Mouse (Mus musculus) midbrain, embryonic 11.5 days (tissue): ENCODE data around the gene Lin7c. TPM values are rescaled to one million over a fixed set of nuclear protein-coding genes. Genes with fewer than 3 reads are reported as not detected.
A peak's percentile ranks its signal among the peaks of the same experiment; 100 is the strongest.

ENCODE experiments used
- ATAC-seq: fragments of 200-750 bp; cut with Nextera tagmentation; 2 replicates; pipeline ENCODE4 v1.8.0; 2017; ENCODE audit warnings: moderate TSS enrichment, moderate library complexity; ENCODE audit not compliant: low FRiP score
- DNase-seq: peaks from one replicate; pipeline ENCODE4 v3.0.0; 2015; ENCODE audit warnings: low spot score; ENCODE audit errors: missing footprints
- H3K27ac ChIP-seq: fragments of 300-500 bp; sonication (generic); 2 replicates; pipeline ENCODE4 v1.5.1; 2014; ENCODE audit warnings: low read depth, low read length
- H3K27me3 ChIP-seq: fragments of 300-500 bp; sonication (generic); 2 replicates; pipeline ENCODE4 v1.6.1; 2014; ENCODE audit warnings: mild to moderate bottlenecking, low read length, moderate library complexity, mixed read lengths; ENCODE audit not compliant: control insufficient read depth, insufficient read depth
- H3K36me3 ChIP-seq: fragments of 300-500 bp; sonication (generic); 2 replicates; pipeline ENCODE4 v1.6.1; 2014; ENCODE audit warnings: mild to moderate bottlenecking, low read length, moderate library complexity, mixed read lengths; ENCODE audit not compliant: control insufficient read depth, insufficient read depth
- H3K4me1 ChIP-seq: fragments of 300-500 bp; sonication (generic); 2 replicates; pipeline ENCODE4 v1.6.1; 2014; ENCODE audit warnings: low read length; ENCODE audit not compliant: control insufficient read depth, insufficient read depth
- H3K4me2 ChIP-seq: fragments of 300-500 bp; sonication (generic); 2 replicates; pipeline ENCODE4 v1.6.1; 2014; ENCODE audit warnings: mild to moderate bottlenecking, moderate library complexity
- H3K4me3 ChIP-seq: fragments of 300-500 bp; sonication (generic); 2 replicates; pipeline ENCODE4 v1.5.1; 2014; ENCODE audit warnings: low read depth, low read length
- H3K9ac ChIP-seq: fragments of 300-500 bp; sonication (generic); 2 replicates; pipeline ENCODE4 v1.6.1; 2014; ENCODE audit warnings: low read length
- H3K9me3 ChIP-seq: fragments of 300-500 bp; sonication (generic); 2 replicates; pipeline ENCODE4 v1.6.1; 2016; ENCODE audit warnings: low read length; ENCODE audit not compliant: control insufficient read depth
- WGBS: fragments of 180-500 bp; shearing (Covaris S2); extraction: QIAGEN DNeasy Blood & Tissue Kit; methylation state at CpG from one replicate; pipeline ENCODE4 v1.1.7; 2014; 5-methylcytosine and 5-hydroxymethylcytosine counted together
- polyA plus RNA-seq: library from polyadenylated mRNA; unstranded; fragments of >200 nt; fragmentation: Nextera tagmentation; extraction: Ambion mirVana; gene quantifications from 2 replicates; pipeline ENCODE4 v1.2.1, GENCODE M21; 2014

Lin7c gene
- polyA plus RNA-seq, 1 experiment from 2014 or later, result 145 TPM

- Histone ChIP-seq H3K4me3 (peak overlapping the region; percentile 92), H3K9me3 (no peaks in the 10 kb centered on the region), H3K4me2 (peak overlapping the region; percentile 88), H3K9ac (peak overlapping the region; percentile 43; the same call in 1 of the 2 replicates), H3K27me3 (no peaks in the 10 kb centered on the region), H3K36me3 (no peaks in the 10 kb centered on the region), H3K4me1 (peaks cover 22% of the 10 kb centered on the region), H3K27ac (no peak overlapping the region)
- WGBS, result 75% methylated on average over 7 of the region's 7 CpGs
- no peak for ATAC-seq
- DNase-seq, result no peak
Measured at GRCm38 (mm10) chr2:109920471-109920870, 29.8 kb downstream of the Lin7c start.

GRCm38 (mm10) chr2:109921298-109922035 lies 30.8 kb downstream of the Lin7c start:
- H3K27me3 ChIP-seq, result no peaks in the 10 kb centered on the region
- H3K9me3 ChIP-seq, result no peaks in the 10 kb centered on the region
- DNase-seq (no peak), ATAC-seq (no peak)
- H3K27ac ChIP-seq, result no peak overlapping the region
- WGBS, result 73% methylated on average over 8 of the region's 8 CpGs
- H3K4me3 ChIP-seq, result no peak overlapping the region
- peaks cover 22% of the 10 kb centered on the region for H3K4me1 ChIP-seq
- H3K36me3 ChIP-seq, result no peaks in the 10 kb centered on the region
- H3K9ac ChIP-seq, result no peak overlapping the region
- peak overlapping the region; percentile 8; the same call in 1 of the 2 replicates for H3K4me2 ChIP-seq

- ATAC-seq (no peak), DNase-seq (no peak)
- Histone ChIP-seq H3K36me3 (no peaks in the 10 kb centered on the region), H3K4me2 (no peak overlapping the region), H3K4me1 (peaks cover 20% of the 10 kb centered on the region), H3K9ac (no peak overlapping the region), H3K27ac (no peak overlapping the region), H3K27me3 (no peaks in the 10 kb centered on the region), H3K4me3 (no peak overlapping the region), H3K9me3 (no peaks in the 10 kb centered on the region)
- 90% methylated on average over 3 of the region's 3 CpGs for WGBS
Measured at GRCm38 (mm10) chr2:109922306-109922705, 31.7 kb downstream of the Lin7c start.

GRCm38 (mm10) chr2:109923031-109923430 lies 32.4 kb downstream of the Lin7c start:
- Histone ChIP-seq H3K27me3 (no peaks in the 10 kb centered on the region), H3K4me2 (no peak overlapping the region), H3K36me3 (no peaks in the 10 kb centered on the region), H3K4me1 (peaks cover 20% of the 10 kb centered on the region), H3K9me3 (no peaks in the 10 kb centered on the region), H3K4me3 (no peak overlapping the region), H3K27ac (no peak overlapping the region), H3K9ac (no peak overlapping the region)
- ATAC-seq (no peak), DNase-seq (no peak)
- 77% methylated on average over 3 of the region's 3 CpGs for WGBS

- H3K27me3 ChIP-seq, result no peaks in the 10 kb centered on the region
Measured at GRCm38 (mm10) chr2:109923945-109924344, 33.3 kb downstream of the Lin7c start.

GRCm38 (mm10) chr2:109926984-109927383 lies 36.3 kb downstream of the Lin7c start:
- DNase-seq, result no peak
- H3K27me3 ChIP-seq, result no peaks in the 10 kb centered on the region
- WGBS, result 92% methylated on average over 4 of the region's 4 CpGs

More at GRCm38 (mm10) chr2:109923945-109924344, 33.3 kb downstream of the Lin7c start:
- Histone ChIP-seq H3K36me3 (no peaks in the 10 kb centered on the region), H3K4me1 (peaks cover 16% of the 10 kb centered on the region), H3K9ac (no peak overlapping the region), H3K4me3 (no peak overlapping the region), H3K4me2 (no peak overlapping the region), H3K27ac (no peak overlapping the region), H3K9me3 (no peaks in the 10 kb centered on the region)
- no peak for DNase-seq
- no peak for ATAC-seq
- WGBS, result 80% methylated on average over 3 of the region's 3 CpGs

GRCm38 (mm10) chr2:109927446-109927845 lies 36.8 kb downstream of the Lin7c start:
- no peak for ATAC-seq
- DNase-seq, result no peak
- H3K36me3 ChIP-seq, result no peaks in the 10 kb centered on the region
- H3K9me3 ChIP-seq, result no peaks in the 10 kb centered on the region
- WGBS, result 84% methylated on average over 7 of the region's 7 CpGs
- H3K4me3 ChIP-seq, result no peak overlapping the region
- no peak overlapping the region for H3K27ac ChIP-seq
- H3K9ac ChIP-seq, result no peak overlapping the region
- no peaks in the 10 kb centered on the region for H3K27me3 ChIP-seq
- H3K4me1 ChIP-seq, result no peaks in the 10 kb centered on the region
- no peak overlapping the region for H3K4me2 ChIP-seq

More at GRCm38 (mm10) chr2:109926984-109927383, 36.3 kb downstream of the Lin7c start:
- no peak overlapping the region for H3K4me3 ChIP-seq
- H3K4me1 ChIP-seq, result no peaks in the 10 kb centered on the region
- H3K36me3 ChIP-seq, result no peaks in the 10 kb centered on the region
- H3K9me3 ChIP-seq, result no peaks in the 10 kb centered on the region
- H3K9ac ChIP-seq, result no peak overlapping the region
- no peak for ATAC-seq
- no peak overlapping the region for H3K4me2 ChIP-seq
- no peak overlapping the region for H3K27ac ChIP-seq

- Histone ChIP-seq H3K4me3 (no peak overlapping the region), H3K4me2 (no peak overlapping the region), H3K9ac (no peak overlapping the region), H3K4me1 (no peaks in the 10 kb centered on the region), H3K27ac (no peak overlapping the region), H3K9me3 (no peaks in the 10 kb centered on the region), H3K27me3 (no peaks in the 10 kb centered on the region), H3K36me3 (no peaks in the 10 kb centered on the region)
- ATAC-seq (no peak), DNase-seq (no peak)
Measured at GRCm38 (mm10) chr2:109927876-109928275, 37.2 kb downstream of the Lin7c start.

GRCm38 (mm10) chr2:109928791-109929190 lies 38.1 kb downstream of the Lin7c start:
- ATAC-seq, result no peak
- Histone ChIP-seq H3K36me3 (no peaks in the 10 kb centered on the region), H3K9ac (no peak overlapping the region), H3K4me3 (no peak overlapping the region), H3K27me3 (no peaks in the 10 kb centered on the region), H3K9me3 (no peaks in the 10 kb centered on the region), H3K4me2 (no peak overlapping the region), H3K4me1 (no peaks in the 10 kb centered on the region), H3K27ac (no peak overlapping the region)
- no peak for DNase-seq
- 76% methylated on average over 4 of the region's 4 CpGs for WGBS
